Mouse (Mus musculus): ENCODE measurements around the gene Zfp317. TPM values are rescaled to one million over a fixed set of nuclear protein-coding genes. Genes with fewer than 3 reads are reported as not detected.
"Not testable (repeated sequence)": the region's sequence is repeated elsewhere in the genome, so short reads cannot be mapped to it uniquely, and the experiment has no call there.

Gene Zfp317
- polyA plus RNA-seq, 1 experiment from 2014 or later = 39.1 TPM

DNA sequence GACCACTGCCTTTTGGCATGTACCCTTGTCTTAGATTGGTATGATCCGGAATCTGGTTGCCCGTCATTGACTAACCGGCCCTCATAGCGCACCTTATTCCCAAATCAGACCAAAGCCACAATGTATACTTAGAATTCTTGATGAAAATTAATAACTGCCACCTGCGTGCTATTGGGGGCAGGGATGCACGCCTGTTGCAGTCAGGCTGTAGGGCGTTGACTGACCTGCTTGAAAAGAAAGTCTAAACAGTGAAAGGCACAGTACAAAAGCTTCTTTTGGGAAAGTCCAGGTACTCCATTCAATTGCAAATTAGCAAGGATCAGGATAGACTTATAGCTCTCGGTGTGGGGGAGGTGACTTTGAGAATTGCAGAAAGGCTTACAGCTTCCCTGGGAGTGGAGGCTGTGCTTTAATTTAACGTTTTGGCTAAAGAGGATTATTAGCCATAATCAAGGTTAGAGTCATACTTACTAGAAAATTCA lies 73.0 kb downstream of the Zfp317 start:
- not testable (repeated sequence) for H3K9me3 ChIP-seq (ENCODE audit: control insufficient read depth, low read length); H3K27me3 ChIP-seq (ENCODE audit: control insufficient read depth, insufficient read depth, low read length); H3K4me3 ChIP-seq (ENCODE audit: low read length); H3K9ac ChIP-seq (ENCODE audit: low read depth, low read length); H3K4me2 ChIP-seq (replicated peaks; ENCODE audit: low read depth, low read length); H3K27ac ChIP-seq (ENCODE audit: low read depth, low read length); ATAC-seq (ENCODE audit: low FRiP score, low TSS enrichment); H3K36me3 ChIP-seq (ENCODE audit: control insufficient read depth, insufficient read depth, low read length); H3K4me1 ChIP-seq (ENCODE audit: control insufficient read depth, insufficient read depth, low read length)
- 83% methylated on average over 9 of the region's 9 CpGs for WGBS

Other genes with a start within 250 kb of the Zfp317 start
- not detected in 2 replicates for gene Olfr847, start 243.4 kb upstream of the Zfp317 start, polyA plus RNA-seq (2014; fragmentation: Nextera tagmentation; extraction: Ambion mirVana)
- not detected in 2 replicates for gene Olfr849, start 181.8 kb upstream of the Zfp317 start, polyA plus RNA-seq (2014; fragmentation: Nextera tagmentation; extraction: Ambion mirVana)
- not detected in 2 replicates for gene Olfr850, start 143.9 kb upstream of the Zfp317 start, polyA plus RNA-seq (2014; fragmentation: Nextera tagmentation; extraction: Ambion mirVana)
- gene Olfr851, start 128.8 kb upstream of the Zfp317 start, polyA plus RNA-seq (2014; fragmentation: Nextera tagmentation; extraction: Ambion mirVana) = not detected in 2 replicates
- not detected in 2 replicates for gene Olfr853, start 81.0 kb upstream of the Zfp317 start, polyA plus RNA-seq (2014; fragmentation: Nextera tagmentation; extraction: Ambion mirVana)
- gene Olfr854, start 54.7 kb upstream of the Zfp317 start, polyA plus RNA-seq (2014; fragmentation: Nextera tagmentation; extraction: Ambion mirVana) = not detected in 2 replicates
- gene Olfr855, start 39.5 kb upstream of the Zfp317 start, polyA plus RNA-seq (2014; fragmentation: Nextera tagmentation; extraction: Ambion mirVana) = not detected in 2 replicates
- not detected in 2 replicates for gene Olfr857, start 87.3 kb downstream of the Zfp317 start, polyA plus RNA-seq (2014; fragmentation: Nextera tagmentation; extraction: Ambion mirVana)
- not detected in 2 replicates for gene Olfr58, start 158.2 kb downstream of the Zfp317 start, polyA plus RNA-seq (2014; fragmentation: Nextera tagmentation; extraction: Ambion mirVana)
- gene Olfr859, start 182.8 kb downstream of the Zfp317 start, polyA plus RNA-seq (2014; fragmentation: Nextera tagmentation; extraction: Ambion mirVana) = not detected in 2 replicates
- not detected in 2 replicates for gene Olfr860, start 227.6 kb downstream of the Zfp317 start, polyA plus RNA-seq (2014; fragmentation: Nextera tagmentation; extraction: Ambion mirVana)